ENCODE assay signal across 21 mouse cellular contexts in genomic region chr9:59684020-59684419, GRCm38 (mm10). TPM values are rescaled to one million over a fixed set of nuclear protein-coding genes. Genes with fewer than 3 reads are reported as not detected.
A peak's percentile ranks its signal among the peaks of the same experiment; 100 is the strongest.
DNase-seq lines count a peak whose midpoint lies in the region; ATAC-seq and TF ChIP-seq lines count a peak whose summit lies in the region.
"Had no signal": no experiment of that assay in that cellular context is flagged by ENCODE, and none has a peak within 500 bp of the region (broad histone marks: within the 10 kb centered on the region; RNA-seq: fewer than 3 reads in every experiment).

No protein-coding gene starts in this region.

- no peak overlapping the region for H3K9ac ChIP-seq in lung, embryonic 14.5 days
- no peak overlapping the region for H3K9ac ChIP-seq in lung, embryonic 15.5 days
- no peak overlapping the region for H3K9ac ChIP-seq in lung, embryonic 16.5 days (ENCODE audit: low read length)
- no peak overlapping the region for H3K9ac ChIP-seq in lung, postnatal 0 days (replicated peaks; ENCODE audit: low read depth)

- peaks cover 8% of the 10 kb centered on the region for H3K36me3 ChIP-seq in lung, embryonic 14.5 days (ENCODE audit: insufficient read depth)
- 0 out of 2 replicates have a peak, but pooled peaks cover 5% of the 10 kb centered on the region for H3K36me3 ChIP-seq in lung, embryonic 15.5 days
- H3K36me3 ChIP-seq in lung, embryonic 16.5 days (ENCODE audit: control insufficient read depth, insufficient read depth, low read length): no peaks in the 10 kb centered on the region
- no peaks in the 10 kb centered on the region for H3K36me3 ChIP-seq in lung, postnatal 0 days (ENCODE audit: insufficient read depth, low read length)

- ATAC-seq in lung, embryonic 14.5 days (ENCODE audit: insufficient read depth): no peak
- no peak for ATAC-seq in lung, embryonic 15.5 days (ENCODE audit: borderline replicate concordance, extremely low read depth, low FRiP score, low TSS enrichment)
- no peak for ATAC-seq in lung, embryonic 16.5 days (ENCODE audit: low read depth)
- peak; percentile 32 for ATAC-seq in lung, postnatal 0 days
- ATAC-seq: activated CD4-positive, CD25-positive, alpha-beta regulatory T cell, adult 4 months; CD4-positive, CD25-positive, alpha-beta regulatory T cell, adult 4 months; Patski had no signal

- no peak overlapping the region for H3K27ac ChIP-seq in lung, embryonic 14.5 days (ENCODE audit: low read depth)
- peak overlapping the region; percentile 66 for H3K27ac ChIP-seq in lung, embryonic 15.5 days
- H3K27ac ChIP-seq in lung, embryonic 16.5 days (ENCODE audit: low read length): peak overlapping the region; percentile 85
- H3K27ac ChIP-seq in lung, postnatal 0 days (ENCODE audit: low read length): peak overlapping the region; percentile 62

- TF ChIP-seq EP300 in lung, postnatal 0 days (IDR thresholded peaks at IDR 0.05): peak; percentile 99

- DNase-seq in lung, embryonic 14.5 days: peak; percentile 34
- DNase-seq in lung, postnatal 14 days: no peak
- DNase-seq in lung, adult 2 months: no peak
- no peak for DNase-seq in lung, postnatal 10 days
- peak; percentile 88 for DNase-seq in lung, postnatal 0 days (ENCODE audit: low spot score)
- DNase-seq in lung, postnatal 25 days (ENCODE audit: low spot score): no peak
- DNase-seq: adrenal gland, adult 2 months; adrenal gland, adult 8-10 months; adrenal gland, postnatal 10 days; adrenal gland, postnatal 14 days; adrenal gland, postnatal 25 days; adrenal gland, postnatal 36 days; B cell, adult 2 months; cerebellum, adult 11 months; cerebellum, adult 11-12 months had no signal

- peaks cover 8% of the 10 kb centered on the region; the same call in 1 of the 2 replicates for H3K27me3 ChIP-seq in lung, embryonic 14.5 days (ENCODE audit: insufficient read depth, low read length)
- peaks cover 15% of the 10 kb centered on the region for H3K27me3 ChIP-seq in lung, embryonic 15.5 days
- H3K27me3 ChIP-seq in lung, embryonic 16.5 days (ENCODE audit: control insufficient read depth, insufficient read depth, low read depth, low read length): peaks cover 5% of the 10 kb centered on the region
- no peaks in the 10 kb centered on the region for H3K27me3 ChIP-seq in lung, postnatal 0 days (replicated peaks; ENCODE audit: insufficient read depth, low read length)
- H3K27me3 ChIP-seq: Patski had no signal

- no peaks in the 10 kb centered on the region for H3K9me3 ChIP-seq in lung, embryonic 14.5 days (ENCODE audit: low read depth, low read length)
- H3K9me3 ChIP-seq in lung, embryonic 15.5 days: no peaks in the 10 kb centered on the region
- H3K9me3 ChIP-seq in lung, embryonic 16.5 days (ENCODE audit: control insufficient read depth, low read length): no peaks in the 10 kb centered on the region
- H3K9me3 ChIP-seq in lung, postnatal 0 days (ENCODE audit: low read length): no peaks in the 10 kb centered on the region
- H3K9me3 ChIP-seq: G1E had no signal

- no peaks in the 10 kb centered on the region for H3K4me1 ChIP-seq in lung, embryonic 14.5 days (ENCODE audit: insufficient read depth)
- H3K4me1 ChIP-seq in lung, embryonic 15.5 days: peaks cover 17% of the 10 kb centered on the region
- no peaks in the 10 kb centered on the region; the same call in 1 of the 2 replicates for H3K4me1 ChIP-seq in lung, adult 2 months (ENCODE audit: control insufficient read depth, insufficient read depth, low read length)
- peaks cover 11% of the 10 kb centered on the region; the same call in 1 of the 2 replicates for H3K4me1 ChIP-seq in lung, embryonic 16.5 days (replicated peaks; ENCODE audit: control insufficient read depth, insufficient read depth, low read length)
- H3K4me1 ChIP-seq in lung, postnatal 0 days (ENCODE audit: insufficient read depth, low read depth, low read length): no peaks in the 10 kb centered on the region; the same call in 1 of the 2 replicates

- 34% methylated on average over 2 of the region's 2 CpGs for WGBS in lung, embryonic 14.5 days
- WGBS in lung, embryonic 15.5 days: 41% methylated on average over 2 of the region's 2 CpGs
- 35% methylated on average over 2 of the region's 2 CpGs for WGBS in lung, adult 2 months
- 28% methylated on average over 2 of the region's 2 CpGs for WGBS in lung, embryonic 16.5 days
- 29% methylated on average over 2 of the region's 2 CpGs for WGBS in lung, postnatal 0 days

- no peak overlapping the region for H3K4me2 ChIP-seq in lung, embryonic 14.5 days
- H3K4me2 ChIP-seq in lung, embryonic 15.5 days: no peak overlapping the region
- peak overlapping the region; percentile 17; the same call in 1 of the 2 replicates for H3K4me2 ChIP-seq in lung, embryonic 16.5 days (ENCODE audit: low read depth, low read length)
- no peak overlapping the region for H3K4me2 ChIP-seq in lung, postnatal 0 days (replicated peaks; ENCODE audit: low read depth, low read length)

- TF ChIP-seq CTCF in lung, embryonic 14.5 days (IDR thresholded peaks at IDR 0.05; ENCODE audit: low read depth): no peak
- no peak for TF ChIP-seq CTCF in lung, adult 2 months (IDR thresholded peaks at IDR 0.05; ENCODE audit: insufficient read depth, low read length)
- no peak for TF ChIP-seq CTCF in lung, postnatal 0 days (IDR thresholded peaks at IDR 0.05)

- no peak for TF ChIP-seq POLR2A in lung, adult 2 months (IDR thresholded peaks at IDR 0.05; ENCODE audit: borderline replicate concordance, extremely low read depth, low read depth, low read length)

- H3K4me3 ChIP-seq in lung, embryonic 14.5 days (ENCODE audit: low read depth, low read length): no peak overlapping the region
- H3K4me3 ChIP-seq in lung, embryonic 15.5 days: no peak overlapping the region
- H3K4me3 ChIP-seq in lung, adult 2 months (replicated peaks; ENCODE audit: extremely low read depth, low read depth, low read length): no peak overlapping the region
- 0 out of 2 replicates have a peak overlapping the region, but pooled peaks have one; percentile 2 for H3K4me3 ChIP-seq in lung, embryonic 16.5 days (ENCODE audit: low read length)
- H3K4me3 ChIP-seq in lung, postnatal 0 days (ENCODE audit: low read depth, low read length): no peak overlapping the region

RNA-seq across cellular contexts. Expression of gene Gramd2, which starts 4.1 kb away (rescaled TPM):
- polyA plus RNA-seq in lung, embryonic 14.5 days (2014; fragmentation: Nextera tagmentation; extraction: Ambion mirVana): 3.1 and 4.6 TPM in 2 replicates
- polyA plus RNA-seq in lung, embryonic 15.5 days (2015; fragmentation: Nextera tagmentation; extraction: Ambion mirVana): 5.4 and 6.2 TPM in 2 replicates
- 113 and 115 TPM in 2 replicates for polyA plus RNA-seq in lung, adult 2 months (2012; rRNA removed)
- polyA plus RNA-seq in lung, embryonic 16.5 days (2015; fragmentation: Nextera tagmentation; extraction: Ambion mirVana): 11.0 and 13.2 TPM in 2 replicates
- 68.0 and 95.2 TPM in 2 replicates for polyA plus RNA-seq in lung, postnatal 0 days (2015; fragmentation: Nextera tagmentation; extraction: Ambion mirVana)
- polyA plus RNA-seq: activated CD4-positive, CD25-positive, alpha-beta regulatory T cell, adult 4 months; CD4-positive, CD25-positive, alpha-beta regulatory T cell, adult 4 months; G1E had no signal

RNA-seq across cellular contexts. Expression of gene Pkm, which starts 27.9 kb away (rescaled TPM):
- polyA plus RNA-seq in lung, embryonic 14.5 days (2014; fragmentation: Nextera tagmentation; extraction: Ambion mirVana): 1,391 and 1,486 TPM in 2 replicates
- 1,403 and 1,442 TPM in 2 replicates for polyA plus RNA-seq in lung, embryonic 15.5 days (2015; fragmentation: Nextera tagmentation; extraction: Ambion mirVana)
- polyA plus RNA-seq in lung, adult 2 months (2012; rRNA removed): 559 and 708 TPM in 2 replicates
- polyA plus RNA-seq in lung, embryonic 16.5 days (2015; fragmentation: Nextera tagmentation; extraction: Ambion mirVana): 1,125 and 1,193 TPM in 2 replicates
- polyA plus RNA-seq in lung, postnatal 0 days (2015; fragmentation: Nextera tagmentation; extraction: Ambion mirVana): 318 and 331 TPM in 2 replicates

Comparison
In these comparisons a context has a peak if more than half of its experiments do, and no peak if none do; other contexts are left out.
1. DNase-seq: peak in lung, embryonic 14.5 days (single experiment) and lung, postnatal 0 days (single experiment); none in lung, postnatal 14 days (single experiment), lung, adult 2 months (single experiment), lung, postnatal 10 days (single experiment) and lung, postnatal 25 days (single experiment).